Mouse (Mus musculus) limb, embryonic 10.5 days (tissue): ENCODE results near the gene Extl1. TPM values are rescaled to one million over a fixed set of nuclear protein-coding genes. Genes with fewer than 3 reads are reported as not detected.

Experiments used
- DNase-seq: peaks from one replicate; pipeline ENCODE4 v3.0.0-alpha.2; 2017; ENCODE audit warnings: low spot score
- H3K27ac ChIP-seq: fragments of 300-500 bp; sonication (generic); 2 replicates; pipeline ENCODE4 v1.5.1; 2016; ENCODE audit warnings: mild to moderate bottlenecking
- H3K27me3 ChIP-seq: fragments of 300-500 bp; sonication (generic); 2 replicates; pipeline ENCODE4 v1.6.1; 2016; ENCODE audit warnings: low read depth, mild to moderate bottlenecking; ENCODE audit not compliant: poor library complexity, severe bottlenecking
- H3K36me3 ChIP-seq: fragments of 300-500 bp; sonication (generic); 2 replicates; pipeline ENCODE4 v1.6.1; 2016; ENCODE audit warnings: mild to moderate bottlenecking, moderate library complexity
- H3K4me1 ChIP-seq: fragments of 300-500 bp; sonication (generic); 2 replicates; pipeline ENCODE4 v1.6.1; 2016
- H3K4me3 ChIP-seq: fragments of 300-500 bp; sonication (generic); 2 replicates; pipeline ENCODE4 v1.5.1; 2016; ENCODE audit warnings: mild to moderate bottlenecking, moderate library complexity
- H3K9me3 ChIP-seq: fragments of 300-500 bp; sonication (generic); replicated peaks from 2 replicates; pipeline ENCODE4 v1.6.1; 2016; ENCODE audit warnings: mild to moderate bottlenecking
- WGBS: fragments of 180-500 bp; shearing (Covaris S2); methylation state at CpG from one replicate; pipeline ENCODE4 v1.1.7; 2016; 5-methylcytosine and 5-hydroxymethylcytosine counted together
- polyA plus RNA-seq: library from polyadenylated mRNA; unstranded; fragments of >200 nt; fragmentation: Nextera tagmentation; extraction: Ambion mirVana; gene quantifications from 2 replicates; pipeline ENCODE4 v1.2.1, GENCODE M21; 2016

Gene Extl1
- polyA plus RNA-seq, 1 experiment from 2014 or later = 0.75 TPM

DNA sequence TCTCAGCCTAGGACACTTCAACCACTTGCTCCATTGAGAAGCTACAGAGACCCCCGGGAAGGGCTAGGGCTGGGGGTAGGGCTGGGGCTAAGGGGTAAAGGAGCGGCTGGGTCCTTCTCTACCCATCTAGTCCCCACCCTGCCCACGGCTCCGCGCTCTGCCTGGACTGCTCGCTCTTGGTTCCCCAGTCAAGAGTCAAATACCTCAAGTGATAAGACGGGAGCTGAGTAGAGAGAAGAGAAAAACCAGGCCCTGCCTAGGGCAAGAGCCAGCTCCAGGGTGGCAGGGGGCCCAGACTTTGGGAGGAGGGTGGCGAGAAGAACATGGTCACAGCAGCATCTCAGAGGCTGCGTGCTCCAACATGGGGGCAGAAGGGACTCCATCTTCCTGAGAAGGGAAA lies 68.2 kb downstream of the Extl1 start:
- 72% methylated on average over 9 of the region's 9 CpGs for WGBS

DNA sequence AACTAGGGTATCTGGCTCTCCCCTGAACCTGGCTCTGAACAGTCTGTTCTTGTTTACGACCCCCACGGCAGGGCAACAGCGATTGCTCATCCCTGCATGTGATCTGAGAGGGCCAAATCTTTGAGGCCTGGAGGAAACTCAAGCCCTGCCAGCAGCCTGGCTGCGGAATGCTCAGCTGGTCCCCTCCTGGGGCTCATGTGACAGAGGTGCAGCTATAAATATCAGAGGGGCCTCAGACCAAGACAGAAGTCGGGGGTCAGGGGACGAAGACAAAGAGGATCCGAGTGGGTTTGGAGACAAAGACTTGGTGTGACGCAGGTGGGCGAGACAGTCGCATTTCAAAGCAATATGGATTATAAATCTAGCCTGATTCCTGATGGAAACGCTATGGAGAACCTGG lies 68.8 kb downstream of the Extl1 start, which contains the start of gene Trim63:
Trim63 (plus strand) TSS at position 245 of the 400 bp plus-strand sequence.
- WGBS = 32% methylated on average over 11 of the region's 11 CpGs
- peak within 1 kb of the TSS; percentile 38; the same call in 1 of the 2 replicates for H3K27ac ChIP-seq
- H3K36me3 ChIP-seq = no peaks in the 10 kb centered on the region
- no peak for DNase-seq
- H3K9me3 ChIP-seq = no peaks in the 10 kb centered on the region; the same call in 1 of the 2 replicates
- H3K4me1 ChIP-seq = peaks cover 23% of the 10 kb centered on the region
- H3K4me3 ChIP-seq = no peak within 1 kb of the TSS
- H3K27me3 ChIP-seq = peaks cover 6% of the 10 kb centered on the region; the same call in 1 of the 2 replicates

More for the DNA sequence above, 68.2 kb downstream of the Extl1 start:
- H3K4me1 ChIP-seq = peaks cover 23% of the 10 kb centered on the region
- H3K27me3 ChIP-seq = peaks cover 6% of the 10 kb centered on the region; the same call in 1 of the 2 replicates
- no peaks in the 10 kb centered on the region; the same call in 1 of the 2 replicates for H3K9me3 ChIP-seq
- no peak overlapping the region for H3K4me3 ChIP-seq
- no peaks in the 10 kb centered on the region for H3K36me3 ChIP-seq
- DNase-seq = no peak
- no peak overlapping the region for H3K27ac ChIP-seq

DNA sequence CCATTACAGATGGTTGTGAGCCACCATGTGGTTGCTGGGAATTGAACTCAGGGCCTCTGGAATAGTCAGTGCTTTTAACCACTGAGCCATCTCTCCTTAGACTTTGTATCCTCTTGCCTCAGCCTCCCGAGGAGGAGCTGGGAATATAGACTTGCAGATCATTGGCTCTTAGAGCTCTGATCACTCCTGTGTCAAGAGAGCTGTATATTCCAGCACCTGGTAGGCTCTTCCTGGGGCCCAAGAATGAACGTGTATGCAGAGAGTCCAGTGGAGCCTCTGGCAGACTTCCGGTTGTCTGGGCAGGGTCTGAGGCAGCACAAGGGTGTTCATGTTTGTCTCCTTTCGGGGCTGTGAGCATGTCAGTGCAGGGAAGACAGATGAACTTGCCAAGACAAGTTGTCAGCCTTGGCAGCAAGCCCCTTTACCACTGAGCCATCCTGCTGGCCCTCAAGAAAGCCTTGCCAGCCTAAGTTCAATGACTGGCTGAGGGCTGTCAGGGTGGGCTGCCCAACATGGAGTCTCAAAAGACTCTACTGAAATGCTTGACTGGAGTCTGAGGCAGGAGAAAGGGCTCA lies 69.5 kb downstream of the Extl1 start:
- 0 out of 2 replicates have a peak, but pooled peaks cover 6% of the 10 kb centered on the region for H3K27me3 ChIP-seq
- no peak for DNase-seq
- no peak overlapping the region for H3K4me3 ChIP-seq
- WGBS = 84% methylated on average over 4 of the region's 4 CpGs
- no peaks in the 10 kb centered on the region; the same call in 1 of the 2 replicates for H3K9me3 ChIP-seq
- H3K36me3 ChIP-seq = no peaks in the 10 kb centered on the region
- 0 out of 2 replicates have a peak overlapping the region, but pooled peaks have one; percentile 38 for H3K27ac ChIP-seq
- peaks cover 23% of the 10 kb centered on the region for H3K4me1 ChIP-seq

DNA sequence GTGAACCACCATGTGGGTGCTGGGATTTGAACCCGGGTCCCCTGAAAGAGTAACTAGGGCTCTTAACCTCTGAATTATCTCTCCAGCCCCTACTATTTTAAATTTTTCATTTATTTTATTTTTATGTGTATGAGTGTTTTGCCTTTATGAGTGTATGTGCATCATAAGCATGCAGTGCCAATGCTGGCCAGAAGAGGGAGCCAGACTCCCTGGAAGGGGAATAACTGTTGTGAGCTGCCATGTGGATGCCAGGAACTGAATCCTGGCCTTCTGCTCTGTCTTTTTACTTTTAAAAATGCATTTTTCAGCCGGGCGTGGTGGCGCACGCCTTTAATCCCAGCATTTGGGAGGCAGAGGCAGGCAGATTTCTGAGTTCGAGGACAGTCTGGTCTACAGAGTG lies 70.7 kb downstream of the Extl1 start:
- 97% methylated on average over 6 of the region's 6 CpGs for WGBS
- Histone ChIP-seq H3K4me3 (no peak overlapping the region), H3K4me1 (peaks cover 25% of the 10 kb centered on the region), H3K36me3 (no peaks in the 10 kb centered on the region), H3K27me3 (0 out of 2 replicates have a peak, but pooled peaks cover 6% of the 10 kb centered on the region), H3K27ac (no peak overlapping the region), H3K9me3 (no peaks in the 10 kb centered on the region; the same call in 1 of the 2 replicates)
- DNase-seq = no peak

DNA sequence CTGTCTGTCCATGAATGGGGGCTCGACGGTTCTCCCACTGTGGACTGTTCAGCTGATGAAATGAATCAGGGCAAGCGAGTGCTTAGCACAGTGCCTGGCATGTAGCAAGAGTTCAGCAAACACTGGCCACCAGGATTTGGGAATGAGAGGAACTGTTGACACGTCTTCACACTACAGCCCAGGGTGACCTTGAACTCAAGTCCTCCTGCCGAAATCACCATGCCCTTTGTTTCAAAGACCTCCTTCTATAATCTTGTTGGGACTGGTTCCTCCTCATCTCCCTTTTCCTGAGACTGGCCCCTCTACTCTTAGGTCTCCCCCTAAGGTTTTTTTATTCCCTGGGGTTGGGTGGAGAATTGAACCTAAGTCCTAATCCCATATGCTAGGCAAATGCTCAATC lies 71.3 kb downstream of the Extl1 start:
- no peak for DNase-seq
- Histone ChIP-seq H3K4me1 (peaks cover 30% of the 10 kb centered on the region), H3K9me3 (no peaks in the 10 kb centered on the region; the same call in 1 of the 2 replicates), H3K36me3 (no peaks in the 10 kb centered on the region), H3K4me3 (no peak overlapping the region), H3K27ac (no peak overlapping the region), H3K27me3 (0 out of 2 replicates have a peak, but pooled peaks cover 6% of the 10 kb centered on the region)
- WGBS = 92% methylated on average over 5 of the region's 5 CpGs

DNA sequence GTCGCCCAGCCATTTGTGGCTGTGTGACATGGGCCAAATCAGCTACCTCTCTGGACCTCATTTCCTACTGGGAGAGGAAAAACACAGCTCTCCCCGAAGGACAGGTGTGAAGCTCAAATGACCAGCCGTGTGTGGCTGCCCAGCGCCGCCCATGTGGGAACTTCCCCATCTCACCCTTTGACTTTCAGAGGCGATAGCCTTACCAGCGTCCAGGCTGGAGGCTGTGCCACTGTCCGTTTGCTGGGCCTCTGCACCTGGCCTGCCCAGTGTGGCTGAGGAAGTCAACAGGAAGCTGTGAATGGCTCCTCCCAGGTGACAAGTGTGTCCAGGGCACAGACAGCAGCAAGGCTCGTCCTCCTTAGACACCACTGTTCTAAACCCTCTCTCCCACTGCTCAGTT lies 71.9 kb downstream of the Extl1 start:
- no peak for DNase-seq
- Histone ChIP-seq H3K27me3 (0 out of 2 replicates have a peak, but pooled peaks cover 6% of the 10 kb centered on the region), H3K9me3 (no peaks in the 10 kb centered on the region; the same call in 1 of the 2 replicates), H3K27ac (no peak overlapping the region), H3K4me1 (peaks cover 35% of the 10 kb centered on the region), H3K36me3 (no peaks in the 10 kb centered on the region), H3K4me3 (no peak overlapping the region)
- 87% methylated on average over 9 of the region's 9 CpGs for WGBS

DNA sequence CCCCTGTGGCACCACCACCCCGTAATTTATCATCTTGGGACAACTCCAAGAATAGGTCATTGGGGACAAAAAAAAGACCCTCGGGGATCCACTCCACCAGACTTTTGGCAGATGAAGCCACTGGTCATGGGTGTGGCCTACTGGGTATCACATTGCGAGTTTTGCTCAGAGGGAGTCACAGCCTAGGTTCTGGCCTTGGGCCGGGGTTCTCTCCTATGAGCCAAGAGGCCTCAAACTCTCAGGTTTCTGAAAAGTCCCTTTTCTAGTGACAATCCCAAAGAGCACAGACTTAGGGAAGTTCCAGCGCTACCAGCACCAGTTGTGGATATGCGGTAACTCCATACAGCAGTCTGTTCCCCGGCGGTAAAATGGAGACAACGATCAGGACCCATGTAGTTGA lies 73.0 kb downstream of the Extl1 start:
- H3K4me1 ChIP-seq = peaks cover 28% of the 10 kb centered on the region
- H3K27ac ChIP-seq = no peak overlapping the region
- no peak overlapping the region for H3K4me3 ChIP-seq
- H3K36me3 ChIP-seq = no peaks in the 10 kb centered on the region
- WGBS = 89% methylated on average over 9 of the region's 9 CpGs
- H3K9me3 ChIP-seq = no peaks in the 10 kb centered on the region; the same call in 1 of the 2 replicates
- H3K27me3 ChIP-seq = 0 out of 2 replicates have a peak, but pooled peaks cover 5% of the 10 kb centered on the region
- no peak for DNase-seq

DNA sequence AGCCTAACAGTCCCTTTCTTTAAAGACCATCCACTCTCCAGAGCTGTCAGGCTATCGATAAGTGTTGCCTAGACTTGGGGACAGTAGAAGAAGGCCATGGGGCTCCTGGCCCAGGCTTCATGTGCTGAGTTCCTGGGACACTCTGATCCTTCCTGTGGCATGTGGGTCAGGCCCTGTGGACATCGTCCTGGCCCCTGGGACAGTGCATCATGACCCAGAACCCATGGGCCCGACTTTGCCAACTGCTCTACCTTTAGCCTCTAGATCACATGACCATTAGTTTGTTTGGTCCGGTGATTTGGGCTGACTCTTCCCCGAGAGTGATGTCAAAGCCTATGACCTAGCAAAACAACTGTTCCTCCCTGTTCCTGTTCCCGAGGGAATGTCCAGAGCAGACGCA lies 73.5 kb downstream of the Extl1 start:
- no peaks in the 10 kb centered on the region for H3K36me3 ChIP-seq
- H3K4me1 ChIP-seq = peaks cover 22% of the 10 kb centered on the region
- WGBS = 89% methylated on average over 7 of the region's 7 CpGs
- no peak for DNase-seq
- no peak overlapping the region for H3K27ac ChIP-seq
- H3K27me3 ChIP-seq = no peaks in the 10 kb centered on the region
- H3K4me3 ChIP-seq = no peak overlapping the region
- H3K9me3 ChIP-seq = no peaks in the 10 kb centered on the region; the same call in 1 of the 2 replicates

DNA sequence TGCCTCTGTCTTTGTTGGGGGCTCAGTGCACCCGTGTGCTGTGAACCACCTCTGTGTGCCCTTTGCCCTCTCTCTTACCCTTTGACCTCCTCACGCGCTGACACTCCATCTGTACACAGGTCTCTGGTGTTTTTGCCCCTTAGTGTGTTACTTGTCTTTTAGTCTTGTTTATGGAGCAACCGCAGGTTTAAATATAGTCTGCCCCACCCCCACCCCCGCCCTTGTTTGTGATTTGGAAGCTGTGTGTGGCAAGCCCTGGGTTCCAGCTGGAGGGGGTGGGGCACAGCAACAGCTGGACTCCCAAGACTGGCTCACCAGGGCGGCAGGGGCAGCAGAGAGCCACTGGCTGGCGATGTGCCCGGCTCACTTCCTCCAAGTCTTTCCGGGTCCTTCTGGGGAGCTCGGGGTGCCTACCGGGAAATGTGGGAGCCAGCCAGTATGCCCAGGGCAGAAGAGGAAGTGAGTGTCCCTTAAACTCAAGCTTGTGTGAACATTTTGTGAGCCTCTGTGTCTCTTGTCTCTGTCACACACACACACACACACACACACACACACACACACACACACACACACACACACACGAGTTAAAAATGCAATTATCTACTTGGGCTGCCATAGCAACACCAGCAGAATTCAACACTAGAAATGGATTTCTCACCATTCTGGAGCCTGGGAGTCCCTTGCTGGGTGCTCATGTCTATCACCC lies 76.1 kb downstream of the Extl1 start:
- H3K4me1 ChIP-seq = peaks cover 12% of the 10 kb centered on the region
- H3K36me3 ChIP-seq = no peaks in the 10 kb centered on the region
- WGBS = 19% methylated on average over 12 of the region's 12 CpGs
- peak; percentile 59 for DNase-seq
- H3K27me3 ChIP-seq = no peaks in the 10 kb centered on the region
- H3K4me3 ChIP-seq = 0 out of 2 replicates have a peak overlapping the region, but pooled peaks have one; percentile 13
- H3K27ac ChIP-seq = peak overlapping the region; percentile 66
- H3K9me3 ChIP-seq = no peaks in the 10 kb centered on the region

DNA sequence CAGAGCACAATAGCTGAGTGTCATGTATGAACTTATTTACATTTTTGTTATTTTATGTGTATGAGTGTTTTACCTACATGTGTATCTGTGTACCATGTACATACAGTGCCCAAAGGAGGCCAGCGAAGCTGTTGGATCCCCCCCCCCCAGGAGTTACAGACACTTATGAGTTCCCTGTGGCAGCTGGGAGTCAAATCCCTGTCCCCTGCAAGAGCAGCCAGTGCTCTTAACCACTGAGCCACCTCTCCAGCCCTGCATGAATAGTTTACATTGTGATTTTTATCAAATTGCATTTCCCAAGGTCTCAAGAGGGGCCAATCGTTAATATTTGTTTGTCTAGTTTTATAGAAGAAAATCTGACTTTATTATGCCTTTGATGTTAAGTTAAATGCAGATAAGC lies 76.7 kb downstream of the Extl1 start:
- no peaks in the 10 kb centered on the region for H3K27me3 ChIP-seq
- H3K4me1 ChIP-seq = peaks cover 12% of the 10 kb centered on the region
- no peak for DNase-seq
- no peak overlapping the region for H3K4me3 ChIP-seq
- no peak overlapping the region for H3K27ac ChIP-seq
- 81% methylated on average over 2 of the region's 2 CpGs for WGBS
- no peaks in the 10 kb centered on the region for H3K9me3 ChIP-seq
- H3K36me3 ChIP-seq = no peaks in the 10 kb centered on the region

Other genes with a start within 250 kb of the Extl1 start
- gene Cep85, start 196.7 kb downstream of the Extl1 start, polyA plus RNA-seq = 27.1 and 29.1 TPM in 2 replicates
- gene Gm7534, start 180.8 kb downstream of the Extl1 start, polyA plus RNA-seq = not detected in 2 replicates
- gene Catsper4, start 156.5 kb downstream of the Extl1 start, polyA plus RNA-seq = not detected in 2 replicates
- gene Cnksr1, start 145.5 kb downstream of the Extl1 start, polyA plus RNA-seq = 0.76 and 1.1 TPM in 2 replicates
- 0.60 and 0.79 TPM in 2 replicates for gene E130218I03Rik, start 140.2 kb downstream of the Extl1 start, polyA plus RNA-seq
- gene Zfp593, start 138.3 kb downstream of the Extl1 start, polyA plus RNA-seq = 19.0 and 23.5 TPM in 2 replicates
- not detected in 2 replicates for gene Gm30191, start 136.9 kb downstream of the Extl1 start, polyA plus RNA-seq
- gene Grrp1, start 129.7 kb downstream of the Extl1 start, polyA plus RNA-seq = 9.2 and 10.9 TPM in 2 replicates
- 13.9 and 19.6 TPM in 2 replicates for gene Pdik1l, start 96.0 kb downstream of the Extl1 start, polyA plus RNA-seq
- 0.30 and 0.95 TPM in 2 replicates for gene Trim63, start 68.7 kb downstream of the Extl1 start, polyA plus RNA-seq
- not detected in 2 replicates for gene Slc30a2, start 40.7 kb downstream of the Extl1 start, polyA plus RNA-seq
- gene Pafah2, start 12.5 kb upstream of the Extl1 start, polyA plus RNA-seq = 8.1 and 8.6 TPM in 2 replicates
- 1,855 and 1,993 TPM in 2 replicates for gene Stmn1, start 84.5 kb upstream of the Extl1 start, polyA plus RNA-seq
- gene Paqr7, start 112.8 kb upstream of the Extl1 start, polyA plus RNA-seq = 1.2 TPM in 2 replicates
- 21.9 and 29.6 TPM in 2 replicates for gene Aunip, start 127.1 kb upstream of the Extl1 start, polyA plus RNA-seq
- 104 and 109 TPM in 2 replicates for gene Mtfr1l, start 151.5 kb upstream of the Extl1 start, polyA plus RNA-seq
- gene Selenon, start 168.3 kb upstream of the Extl1 start, polyA plus RNA-seq = 10.9 and 13.4 TPM in 2 replicates